Mouse (Mus musculus): Measurements from ENCODE around the gene Arhgap23. TPM values are rescaled to one million over a fixed set of nuclear protein-coding genes. Genes with fewer than 3 reads are reported as not detected.

Gene Arhgap23
- polyA plus RNA-seq, 1 experiment from 2014 or later = 4.3 TPM

- ATAC-seq (ENCODE audit: low FRiP score, low TSS enrichment) (no peak), DNase-seq (ENCODE audit: low spot score) (no peak)
- Histone ChIP-seq H3K4me3 (ENCODE audit: low read depth, low read length) (no peak overlapping the region), H3K4me1 (replicated peaks; ENCODE audit: control insufficient read depth, insufficient read depth) (no peaks in the 10 kb centered on the region), H3K36me3 (ENCODE audit: control insufficient read depth, insufficient read depth, low read length) (no peaks in the 10 kb centered on the region), H3K9me3 (ENCODE audit: control insufficient read depth, low read length) (no peaks in the 10 kb centered on the region), H3K9ac (ENCODE audit: low read length) (no peak overlapping the region; the same call in 1 of the 2 replicates), H3K4me2 (replicated peaks; ENCODE audit: low read depth) (no peak overlapping the region), H3K27me3 (ENCODE audit: control insufficient read depth, insufficient read depth, low read length) (no peaks in the 10 kb centered on the region), H3K27ac (replicated peaks) (peak overlapping the region; percentile 18; the same call in 1 of the 2 replicates)
- no peak for TF ChIP-seq EP300 (optimal IDR thresholded peaks at IDR 0.05)
- no peak for TF ChIP-seq CTCF (IDR thresholded peaks at IDR 0.05; ENCODE audit: low read depth)
- 77% methylated on average over 14 of the region's 14 CpGs for WGBS
Observed at GRCm38 (mm10) chr11:97418834-97419539, 3.7 kb downstream of the Arhgap23 start.

GRCm38 (mm10) chr11:97419540-97419900 is 4.2 kb downstream of the Arhgap23 start:
- H3K27me3 ChIP-seq (ENCODE audit: control insufficient read depth, insufficient read depth, low read length) = no peaks in the 10 kb centered on the region
- H3K4me2 ChIP-seq (replicated peaks; ENCODE audit: low read depth) = no peak overlapping the region
- ATAC-seq (ENCODE audit: low FRiP score, low TSS enrichment) (no peak), DNase-seq (ENCODE audit: low spot score) (no peak)
- H3K9ac ChIP-seq (ENCODE audit: low read length) = no peak overlapping the region
- H3K27ac ChIP-seq (replicated peaks) = 0 out of 2 replicates have a peak overlapping the region, but pooled peaks have one; percentile 18
- no peak overlapping the region for H3K4me3 ChIP-seq (ENCODE audit: low read depth, low read length)
- no peak for TF ChIP-seq CTCF (IDR thresholded peaks at IDR 0.05; ENCODE audit: low read depth)
- TF ChIP-seq EP300 (optimal IDR thresholded peaks at IDR 0.05) = no peak
- 46% methylated on average over 5 of the region's 5 CpGs for WGBS
- no peaks in the 10 kb centered on the region for H3K36me3 ChIP-seq (ENCODE audit: control insufficient read depth, insufficient read depth, low read length)
- no peaks in the 10 kb centered on the region for H3K9me3 ChIP-seq (ENCODE audit: control insufficient read depth, low read length)
- H3K4me1 ChIP-seq (replicated peaks; ENCODE audit: control insufficient read depth, insufficient read depth) = no peaks in the 10 kb centered on the region

- Histone ChIP-seq H3K4me1 (replicated peaks; ENCODE audit: control insufficient read depth, insufficient read depth) (no peaks in the 10 kb centered on the region), H3K27me3 (ENCODE audit: control insufficient read depth, insufficient read depth, low read length) (no peaks in the 10 kb centered on the region), H3K9ac (ENCODE audit: low read length) (0 out of 2 replicates have a peak overlapping the region, but pooled peaks have one; percentile 23), H3K9me3 (ENCODE audit: control insufficient read depth, low read length) (no peaks in the 10 kb centered on the region), H3K27ac (replicated peaks) (no peak overlapping the region), H3K4me3 (ENCODE audit: low read depth, low read length) (no peak overlapping the region), H3K4me2 (replicated peaks; ENCODE audit: low read depth) (no peak overlapping the region), H3K36me3 (ENCODE audit: control insufficient read depth, insufficient read depth, low read length) (no peaks in the 10 kb centered on the region)
- no peak for TF ChIP-seq EP300 (optimal IDR thresholded peaks at IDR 0.05)
- TF ChIP-seq CTCF (IDR thresholded peaks at IDR 0.05; ENCODE audit: low read depth) = no peak
- ATAC-seq (ENCODE audit: low FRiP score, low TSS enrichment) (peak; percentile 14; the same call in 1 of the 2 replicates), DNase-seq (ENCODE audit: low spot score) (no peak)
- WGBS = 65% methylated on average over 4 of the region's 4 CpGs
Observed at GRCm38 (mm10) chr11:97422507-97422906, 7.2 kb downstream of the Arhgap23 start.

GRCm38 (mm10) chr11:97424092-97424692 is 8.9 kb downstream of the Arhgap23 start:
- DNase-seq (ENCODE audit: low spot score) = no peak
- Histone ChIP-seq H3K9me3 (ENCODE audit: control insufficient read depth, low read length) (no peaks in the 10 kb centered on the region), H3K27me3 (ENCODE audit: control insufficient read depth, insufficient read depth, low read length) (no peaks in the 10 kb centered on the region), H3K4me3 (ENCODE audit: low read depth, low read length) (no peak overlapping the region), H3K4me1 (replicated peaks; ENCODE audit: control insufficient read depth, insufficient read depth) (peaks cover 4% of the 10 kb centered on the region), H3K4me2 (replicated peaks; ENCODE audit: low read depth) (no peak overlapping the region), H3K27ac (replicated peaks) (no peak overlapping the region), H3K9ac (ENCODE audit: low read length) (no peak overlapping the region), H3K36me3 (ENCODE audit: control insufficient read depth, insufficient read depth, low read length) (no peaks in the 10 kb centered on the region)
- WGBS = 58% methylated on average over 5 of the region's 5 CpGs
- ATAC-seq (ENCODE audit: low FRiP score, low TSS enrichment) = no peak
- TF ChIP-seq CTCF (IDR thresholded peaks at IDR 0.05; ENCODE audit: low read depth) = no peak
- TF ChIP-seq EP300 (optimal IDR thresholded peaks at IDR 0.05) = no peak

- Histone ChIP-seq H3K4me2 (replicated peaks; ENCODE audit: low read depth) (no peak overlapping the region), H3K9me3 (ENCODE audit: control insufficient read depth, low read length) (no peaks in the 10 kb centered on the region), H3K9ac (ENCODE audit: low read length) (no peak overlapping the region), H3K4me3 (ENCODE audit: low read depth, low read length) (no peak overlapping the region), H3K4me1 (replicated peaks; ENCODE audit: control insufficient read depth, insufficient read depth) (peaks cover 4% of the 10 kb centered on the region), H3K27ac (replicated peaks) (no peak overlapping the region), H3K27me3 (ENCODE audit: control insufficient read depth, insufficient read depth, low read length) (no peaks in the 10 kb centered on the region), H3K36me3 (ENCODE audit: control insufficient read depth, insufficient read depth, low read length) (no peaks in the 10 kb centered on the region)
- 20% methylated on average over 3 of the region's 3 CpGs for WGBS
- ATAC-seq (ENCODE audit: low FRiP score, low TSS enrichment) (no peak), DNase-seq (ENCODE audit: low spot score) (no peak)
- TF ChIP-seq CTCF (IDR thresholded peaks at IDR 0.05; ENCODE audit: low read depth) (no peak), EP300 (optimal IDR thresholded peaks at IDR 0.05) (no peak)
Observed at GRCm38 (mm10) chr11:97424802-97425201, 9.5 kb downstream of the Arhgap23 start.

Measured in stomach, postnatal 0 days (tissue).